Mouse (Mus musculus) hindbrain, embryonic 10.5 days (tissue): ENCODE results near the gene Camta2. TPM values are rescaled to one million over a fixed set of nuclear protein-coding genes. Genes with fewer than 3 reads are reported as not detected.
A peak's percentile ranks its signal among the peaks of the same experiment; 100 is the strongest.

ENCODE experiments used
- DNase-seq: peaks from one replicate; pipeline ENCODE4 v3.0.0-alpha.2; 2017; ENCODE audit warnings: low spot score
- H3K27ac ChIP-seq: fragments of 300-500 bp; sonication (generic); 2 replicates; pipeline ENCODE4 v1.5.1; 2016; ENCODE audit warnings: mild to moderate bottlenecking, moderate library complexity
- H3K27me3 ChIP-seq: fragments of 300-500 bp; sonication (generic); 2 replicates; pipeline ENCODE4 v1.6.1; 2016; ENCODE audit warnings: mild to moderate bottlenecking; ENCODE audit not compliant: poor library complexity, insufficient read depth, severe bottlenecking
- H3K36me3 ChIP-seq: fragments of 300-500 bp; sonication (generic); 2 replicates; pipeline ENCODE4 v1.6.1; 2016; ENCODE audit warnings: mild to moderate bottlenecking, moderate library complexity
- H3K4me1 ChIP-seq: fragments of 300-500 bp; sonication (generic); replicated peaks from 2 replicates; pipeline ENCODE4 v1.6.1; 2016; ENCODE audit warnings: mild to moderate bottlenecking
- H3K4me3 ChIP-seq: fragments of 300-500 bp; sonication (generic); 2 replicates; pipeline ENCODE4 v1.5.1; 2016; ENCODE audit warnings: mild to moderate bottlenecking, moderate library complexity
- H3K9me3 ChIP-seq: fragments of 300-500 bp; sonication (generic); 2 replicates; pipeline ENCODE4 v1.6.1; 2016; ENCODE audit warnings: mild to moderate bottlenecking, moderate library complexity
- WGBS: fragments of 180-500 bp; shearing (Covaris S2); methylation state at CpG from one replicate; pipeline ENCODE4 v1.1.7; 2016; 5-methylcytosine and 5-hydroxymethylcytosine counted together
- polyA plus RNA-seq: library from polyadenylated mRNA; unstranded; fragments of >200 nt; fragmentation: Nextera tagmentation; extraction: Ambion mirVana; gene quantifications from 2 replicates; pipeline ENCODE4 v1.2.1, GENCODE M21; 2016

Camta2 gene
- 10.8 and 11.8 TPM in 2 replicates for polyA plus RNA-seq

DNA sequence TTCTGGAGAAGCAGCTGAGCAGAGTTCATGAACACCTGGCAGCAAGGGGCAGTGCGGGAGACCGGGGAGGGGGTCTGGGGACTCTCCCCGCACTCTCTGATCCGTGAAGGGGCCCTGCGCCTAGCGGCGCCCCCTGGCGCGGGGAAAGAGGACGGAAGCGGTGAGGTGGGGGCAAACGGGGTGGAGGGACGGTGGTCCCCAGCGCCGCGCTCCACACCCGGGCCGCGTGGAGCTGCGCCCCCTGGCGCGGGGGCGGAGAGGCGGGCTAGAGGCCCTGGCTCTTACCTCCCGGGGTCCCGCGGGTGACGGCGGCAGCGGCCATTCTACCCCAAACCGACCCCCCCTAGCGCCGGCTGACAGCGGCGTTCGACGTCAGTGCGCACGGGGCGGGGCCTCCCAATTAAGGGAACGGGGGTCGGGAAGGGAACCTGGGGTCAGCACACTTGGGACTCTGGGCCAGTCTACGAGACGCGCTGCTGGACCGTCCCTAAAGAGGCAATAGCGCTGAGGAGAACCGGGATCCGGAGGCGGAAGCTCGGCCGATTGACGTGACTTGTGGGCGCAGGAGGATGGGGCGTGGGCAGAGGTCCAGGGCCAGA, at the start of gene Camta2:
TSS of gene Camta2 (minus strand) at position 505 of the 599 bp plus-strand sequence.
- H3K27ac ChIP-seq, result peak within 1 kb of the TSS; percentile 92
- H3K36me3 ChIP-seq, result peaks cover 31% of the 10 kb centered on the region
- H3K4me1 ChIP-seq, result peaks cover 38% of the 10 kb centered on the region
- peak within 1 kb of the TSS; percentile 82 for H3K4me3 ChIP-seq
- DNase-seq, result peak; percentile 88
- H3K9me3 ChIP-seq, result no peaks in the 10 kb centered on the region
- H3K27me3 ChIP-seq, result no peaks in the 10 kb centered on the region
- WGBS, result under 1% methylated on average over 55 of the region's 55 CpGs

- no peaks in the 10 kb centered on the region for H3K9me3 ChIP-seq
- 58% methylated on average over 5 of the region's 5 CpGs for WGBS
- no peaks in the 10 kb centered on the region for H3K27me3 ChIP-seq
- DNase-seq, result no peak
- no peak overlapping the region for H3K27ac ChIP-seq
- no peak overlapping the region for H3K4me3 ChIP-seq
- peaks cover 2% of the 10 kb centered on the region; the same call in 1 of the 2 replicates for H3K4me1 ChIP-seq
- peaks cover 14% of the 10 kb centered on the region for H3K36me3 ChIP-seq
Measured at GRCm38 (mm10) chr11:70733256-70733655, 45.4 kb upstream of the Camta2 start.

DNA sequence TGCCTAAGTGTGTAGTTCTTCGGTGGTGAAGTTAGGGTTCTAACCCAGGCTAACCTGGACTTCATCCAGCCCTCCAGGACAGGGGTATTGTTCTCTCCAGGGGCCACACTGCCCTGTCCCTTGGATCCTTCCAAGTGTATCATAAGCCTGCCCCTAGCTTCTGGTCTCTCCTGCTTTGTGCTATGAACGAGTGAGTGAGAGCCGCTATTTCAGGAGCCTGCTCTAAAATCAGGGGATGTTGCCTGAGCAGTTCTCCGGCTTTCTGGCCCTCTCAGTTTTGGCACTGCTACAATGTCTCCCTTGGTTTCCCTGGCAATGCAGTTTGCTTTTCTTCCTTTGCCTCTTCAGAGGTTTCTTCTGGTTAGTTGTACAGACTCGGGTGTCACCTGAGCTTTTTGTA, 43.3 kb upstream of the Camta2 start:
- 76% methylated on average over 5 of the region's 5 CpGs for WGBS
- Histone ChIP-seq H3K27me3 (no peaks in the 10 kb centered on the region), H3K4me1 (peaks cover 2% of the 10 kb centered on the region; the same call in 1 of the 2 replicates)

GRCm38 (mm10) chr11:70730427-70731038, 42.6 kb upstream of the Camta2 start:
- Histone ChIP-seq H3K9me3 (no peaks in the 10 kb centered on the region), H3K27me3 (no peaks in the 10 kb centered on the region), H3K27ac (no peak overlapping the region), H3K36me3 (peaks cover 41% of the 10 kb centered on the region), H3K4me3 (no peak overlapping the region), H3K4me1 (peaks cover 2% of the 10 kb centered on the region; the same call in 1 of the 2 replicates)
- WGBS, result 88% methylated on average over 9 of the region's 9 CpGs
- DNase-seq, result no peak

More for the DNA sequence above, 43.3 kb upstream of the Camta2 start:
- DNase-seq, result no peak
- Histone ChIP-seq H3K36me3 (peaks cover 35% of the 10 kb centered on the region), H3K4me3 (no peak overlapping the region), H3K9me3 (no peaks in the 10 kb centered on the region), H3K27ac (no peak overlapping the region)

DNA sequence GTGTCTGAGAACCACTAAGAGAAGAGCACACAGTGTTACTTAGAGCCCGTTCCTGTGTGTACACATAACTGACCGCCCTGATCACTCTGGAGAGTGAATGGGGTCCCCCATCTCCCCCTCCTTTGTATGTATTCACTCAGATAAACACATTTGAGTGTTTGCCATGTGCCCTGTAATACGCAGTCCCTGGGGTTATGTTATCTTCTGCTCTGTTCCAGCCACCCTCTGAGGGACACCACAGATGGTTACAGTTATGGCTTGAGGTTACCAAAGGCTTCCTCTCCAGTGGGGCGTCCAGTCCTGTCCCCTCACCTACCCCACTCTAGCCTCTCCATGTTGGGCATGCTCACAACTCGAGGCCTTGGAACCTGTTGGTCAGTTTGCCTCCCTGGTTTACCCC, 39.5 kb upstream of the Camta2 start:
- 90% methylated on average over 5 of the region's 5 CpGs for WGBS
- Histone ChIP-seq H3K4me3 (no peak overlapping the region), H3K9me3 (no peaks in the 10 kb centered on the region), H3K4me1 (no peaks in the 10 kb centered on the region), H3K27ac (no peak overlapping the region), H3K36me3 (peaks cover 73% of the 10 kb centered on the region), H3K27me3 (no peaks in the 10 kb centered on the region)
- no peak for DNase-seq

GRCm38 (mm10) chr11:70726585-70726984, 38.7 kb upstream of the Camta2 start:
- no peak overlapping the region for H3K27ac ChIP-seq
- H3K4me3 ChIP-seq, result no peak overlapping the region
- H3K9me3 ChIP-seq, result no peaks in the 10 kb centered on the region
- H3K4me1 ChIP-seq, result no peaks in the 10 kb centered on the region
- 97% methylated on average over 2 of the region's 2 CpGs for WGBS
- DNase-seq, result no peak
- H3K36me3 ChIP-seq, result peaks cover 81% of the 10 kb centered on the region
- H3K27me3 ChIP-seq, result no peaks in the 10 kb centered on the region

DNA sequence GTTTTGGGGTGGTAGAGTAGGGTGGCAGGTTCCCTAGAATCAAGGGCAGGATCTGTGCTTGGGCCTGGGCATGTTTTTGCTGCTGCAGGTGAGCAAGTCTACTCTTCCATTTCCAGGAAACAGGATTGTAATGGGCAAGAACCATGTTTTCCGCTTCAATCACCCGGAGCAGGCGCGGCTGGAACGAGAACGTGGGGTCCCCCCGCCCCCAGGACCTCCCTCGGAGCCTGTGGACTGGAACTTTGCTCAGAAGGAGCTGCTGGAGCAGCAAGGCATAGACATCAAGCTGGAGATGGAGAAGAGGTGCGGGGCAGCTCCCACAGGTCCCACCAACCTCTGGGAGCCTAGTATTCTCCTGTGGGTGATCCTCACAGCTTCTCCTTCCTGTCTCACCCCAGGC, 36.8 kb upstream of the Camta2 start:
- peaks cover 98% of the 10 kb centered on the region for H3K36me3 ChIP-seq

GRCm38 (mm10) chr11:70721072-70721471, 33.2 kb upstream of the Camta2 start:
- no peak for DNase-seq
- Histone ChIP-seq H3K4me1 (no peaks in the 10 kb centered on the region), H3K27ac (no peak overlapping the region), H3K36me3 (peaks cover 100% of the 10 kb centered on the region), H3K9me3 (no peaks in the 10 kb centered on the region), H3K4me3 (no peak overlapping the region), H3K27me3 (no peaks in the 10 kb centered on the region)
- 98% methylated on average over 3 of the region's 3 CpGs for WGBS

More for the DNA sequence above, 36.8 kb upstream of the Camta2 start:
- H3K27ac ChIP-seq, result no peak overlapping the region
- H3K9me3 ChIP-seq, result no peaks in the 10 kb centered on the region
- H3K4me3 ChIP-seq, result no peak overlapping the region
- no peaks in the 10 kb centered on the region for H3K4me1 ChIP-seq
- 92% methylated on average over 9 of the region's 9 CpGs for WGBS
- no peak for DNase-seq
- H3K27me3 ChIP-seq, result no peaks in the 10 kb centered on the region

DNA sequence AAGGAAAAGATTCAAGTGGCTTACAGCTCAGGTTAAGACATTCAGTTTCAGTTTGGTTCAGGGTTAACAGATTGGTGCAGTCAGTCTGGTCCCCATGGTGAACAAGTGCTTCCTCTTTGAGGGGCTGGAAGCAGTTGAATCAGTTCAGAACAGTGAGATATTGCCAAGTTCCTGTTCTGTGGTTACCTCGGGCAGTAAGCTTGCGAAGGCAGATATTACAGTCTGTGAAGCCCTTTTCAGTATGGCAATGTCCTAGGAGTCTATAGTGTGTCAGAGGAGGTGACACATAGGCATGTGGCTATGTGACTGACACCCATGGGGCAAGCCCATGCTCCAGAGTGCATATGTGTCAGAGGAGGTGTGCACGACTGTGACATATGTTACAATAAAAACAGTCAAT, 32.7 kb upstream of the Camta2 start:
- H3K27ac ChIP-seq, result no peak overlapping the region
- H3K4me1 ChIP-seq, result no peaks in the 10 kb centered on the region
- no peaks in the 10 kb centered on the region for H3K27me3 ChIP-seq
- WGBS, result 89% methylated on average over 3 of the region's 3 CpGs
- H3K4me3 ChIP-seq, result no peak overlapping the region
- peaks cover 99% of the 10 kb centered on the region for H3K36me3 ChIP-seq
- no peak for DNase-seq
- H3K9me3 ChIP-seq, result no peaks in the 10 kb centered on the region

GRCm38 (mm10) chr11:70718481-70718880, 30.6 kb upstream of the Camta2 start:
- DNase-seq, result no peak
- peaks cover 88% of the 10 kb centered on the region for H3K36me3 ChIP-seq
- WGBS, result 76% methylated on average over 5 of the region's 5 CpGs

DNA sequence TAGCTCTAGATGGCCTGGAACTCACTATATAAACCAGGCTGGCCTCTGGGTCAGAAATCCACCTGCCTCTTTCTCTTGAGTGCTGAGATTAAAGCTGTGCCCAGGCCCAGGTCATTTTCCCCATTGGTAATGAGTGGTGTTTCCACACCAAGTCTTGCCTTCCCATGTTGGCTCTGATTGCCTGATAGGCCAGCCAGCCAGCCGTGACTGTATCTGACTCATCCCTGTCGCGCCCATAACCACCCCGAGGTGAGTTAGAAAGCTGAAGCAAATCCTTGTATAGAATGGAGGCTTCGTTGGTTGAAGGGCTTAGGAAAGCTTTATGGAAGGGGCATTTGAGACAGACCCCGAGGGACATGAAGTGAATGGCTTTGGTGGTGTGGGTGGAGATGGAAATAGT, 27.9 kb upstream of the Camta2 start:
- Histone ChIP-seq H3K36me3 (peaks cover 87% of the 10 kb centered on the region), H3K27ac (no peak overlapping the region), H3K4me1 (peaks cover 3% of the 10 kb centered on the region; the same call in 1 of the 2 replicates), H3K4me3 (no peak overlapping the region), H3K9me3 (no peaks in the 10 kb centered on the region), H3K27me3 (no peaks in the 10 kb centered on the region)
- DNase-seq, result no peak
- 87% methylated on average over 6 of the region's 6 CpGs for WGBS

More at GRCm38 (mm10) chr11:70718481-70718880, 30.6 kb upstream of the Camta2 start:
- Histone ChIP-seq H3K9me3 (no peaks in the 10 kb centered on the region), H3K27ac (no peak overlapping the region), H3K27me3 (no peaks in the 10 kb centered on the region), H3K4me1 (peaks cover 3% of the 10 kb centered on the region; the same call in 1 of the 2 replicates), H3K4me3 (no peak overlapping the region)

GRCm38 (mm10) chr11:70713222-70713621, 25.3 kb upstream of the Camta2 start:
- no peaks in the 10 kb centered on the region for H3K27me3 ChIP-seq
- 85% methylated on average over 6 of the region's 6 CpGs for WGBS
- no peak overlapping the region for H3K4me3 ChIP-seq
- DNase-seq, result no peak
- peaks cover 3% of the 10 kb centered on the region; the same call in 1 of the 2 replicates for H3K4me1 ChIP-seq
- peaks cover 86% of the 10 kb centered on the region for H3K36me3 ChIP-seq
- H3K27ac ChIP-seq, result no peak overlapping the region
- H3K9me3 ChIP-seq, result no peaks in the 10 kb centered on the region

DNA sequence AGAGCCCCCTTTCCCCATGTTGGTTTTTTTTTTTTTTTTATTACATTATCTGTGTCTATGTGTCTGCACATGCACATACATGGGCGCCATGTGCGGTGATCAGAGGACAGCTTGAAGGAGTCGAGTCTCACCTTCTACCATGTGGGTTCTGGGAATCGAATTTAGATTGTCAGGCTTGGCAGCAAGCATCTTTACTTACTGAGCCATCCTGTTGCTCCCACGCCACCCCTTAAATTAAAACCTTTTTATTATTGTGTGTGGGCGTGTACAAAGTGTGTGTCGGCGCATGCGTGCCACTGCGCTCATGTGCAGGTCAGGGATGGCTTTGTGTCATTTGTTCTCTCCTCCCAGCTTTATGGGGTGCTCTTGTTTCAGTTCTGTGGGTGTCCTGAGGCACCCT, 23.1 kb upstream of the Camta2 start:
- Histone ChIP-seq H3K4me1 (peaks cover 3% of the 10 kb centered on the region; the same call in 1 of the 2 replicates), H3K9me3 (no peaks in the 10 kb centered on the region), H3K36me3 (peaks cover 86% of the 10 kb centered on the region), H3K4me3 (no peak overlapping the region), H3K27me3 (no peaks in the 10 kb centered on the region), H3K27ac (no peak overlapping the region)
- DNase-seq, result no peak
- 95% methylated on average over 10 of the region's 10 CpGs for WGBS
